Mouse (Mus musculus) hindbrain, embryonic 14.5 days (tissue): ENCODE measurements around the gene Mettl27. TPM values are rescaled to one million over a fixed set of nuclear protein-coding genes. Genes with fewer than 3 reads are reported as not detected.

Experiments
- ATAC-seq: fragments of 200-750 bp; cut with Nextera tagmentation; 2 replicates; pipeline ENCODE4 v1.8.0; 2017; ENCODE audit warnings: moderate number of reproducible peaks, mild to moderate bottlenecking, moderate TSS enrichment, moderate library complexity; ENCODE audit not compliant: low FRiP score
- DNase-seq: peaks from one replicate; pipeline ENCODE4 v3.0.0-alpha.2; 2015; ENCODE audit warnings: low spot score
- H3K27ac ChIP-seq: fragments of 300-500 bp; sonication (generic); 2 replicates; pipeline ENCODE4 v1.5.1; 2014; ENCODE audit warnings: mild to moderate bottlenecking, moderate library complexity
- H3K27me3 ChIP-seq: fragments of 300-500 bp; sonication (generic); 2 replicates; pipeline ENCODE4 v1.6.1; 2014; ENCODE audit warnings: mild to moderate bottlenecking, low read length, mixed read lengths; ENCODE audit not compliant: control insufficient read depth, insufficient read depth
- H3K36me3 ChIP-seq: fragments of 300-500 bp; sonication (generic); replicated peaks from 2 replicates; pipeline ENCODE4 v1.6.1; 2014; ENCODE audit not compliant: control insufficient read depth, insufficient read depth
- H3K4me1 ChIP-seq: fragments of 300-500 bp; sonication (generic); replicated peaks from 2 replicates; pipeline ENCODE4 v1.6.1; 2014; ENCODE audit warnings: antibody characterized with exemption, low read length, mixed read lengths; ENCODE audit not compliant: control insufficient read depth, insufficient read depth
- H3K4me2 ChIP-seq: fragments of 300-500 bp; sonication (generic); replicated peaks from 2 replicates; pipeline ENCODE4 v1.6.1; 2014; ENCODE audit warnings: mild to moderate bottlenecking, moderate library complexity
- H3K4me3 ChIP-seq: fragments of 300-500 bp; sonication (generic); replicated peaks from 2 replicates; pipeline ENCODE4 v1.5.1; 2014; ENCODE audit warnings: mild to moderate bottlenecking, low read length
- H3K9ac ChIP-seq: fragments of 300-500 bp; sonication (generic); 2 replicates; pipeline ENCODE4 v1.6.1; 2014
- H3K9me3 ChIP-seq: fragments of 300-500 bp; sonication (generic); 2 replicates; pipeline ENCODE4 v1.6.1; 2016; ENCODE audit warnings: low read length; ENCODE audit not compliant: control insufficient read depth
- WGBS: fragments of 180-500 bp; shearing (Covaris S2); extraction: QIAGEN DNeasy Blood & Tissue Kit; methylation state at CpG from one replicate; pipeline ENCODE4 v1.1.7; 2014; 5-methylcytosine and 5-hydroxymethylcytosine counted together
- polyA plus RNA-seq: library from polyadenylated mRNA; unstranded; fragments of >200 nt; fragmentation: Nextera tagmentation; extraction: Ambion mirVana; gene quantifications from 2 replicates; pipeline ENCODE4 v1.2.1, GENCODE M21; 2014

Mettl27 gene
- polyA plus RNA-seq, 1 experiment from 2014 or later = 7.5 TPM

- Histone ChIP-seq H3K27me3 (no peaks in the 10 kb centered on the region), H3K9ac (no peak overlapping the region), H3K27ac (no peak overlapping the region), H3K4me1 (no peaks in the 10 kb centered on the region), H3K4me2 (no peak overlapping the region), H3K9me3 (no peaks in the 10 kb centered on the region), H3K4me3 (no peak overlapping the region), H3K36me3 (no peaks in the 10 kb centered on the region)
- ATAC-seq (no peak), DNase-seq (no peak)
- WGBS = 89% methylated on average over 7 of the region's 7 CpGs
Measured at GRCm38 (mm10) chr5:134973526-134973925, 41.4 kb downstream of the Mettl27 start.

GRCm38 (mm10) chr5:134974294-134974693, 42.1 kb downstream of the Mettl27 start:
- no peaks in the 10 kb centered on the region for H3K36me3 ChIP-seq
- H3K27ac ChIP-seq = no peak overlapping the region
- H3K27me3 ChIP-seq = no peaks in the 10 kb centered on the region
- no peaks in the 10 kb centered on the region for H3K4me1 ChIP-seq
- H3K4me2 ChIP-seq = no peak overlapping the region
- ATAC-seq (no peak), DNase-seq (no peak)
- WGBS = 74% methylated on average over 7 of the region's 7 CpGs
- no peak overlapping the region for H3K4me3 ChIP-seq
- H3K9ac ChIP-seq = no peak overlapping the region
- H3K9me3 ChIP-seq = no peaks in the 10 kb centered on the region

GRCm38 (mm10) chr5:134974921-134975320, 42.8 kb downstream of the Mettl27 start:
- Histone ChIP-seq H3K27ac (no peak overlapping the region), H3K9ac (no peak overlapping the region), H3K27me3 (no peaks in the 10 kb centered on the region), H3K9me3 (no peaks in the 10 kb centered on the region), H3K36me3 (no peaks in the 10 kb centered on the region), H3K4me3 (no peak overlapping the region), H3K4me2 (no peak overlapping the region), H3K4me1 (no peaks in the 10 kb centered on the region)
- ATAC-seq (no peak), DNase-seq (no peak)
- 58% methylated on average over 2 of the region's 2 CpGs for WGBS

DNA sequence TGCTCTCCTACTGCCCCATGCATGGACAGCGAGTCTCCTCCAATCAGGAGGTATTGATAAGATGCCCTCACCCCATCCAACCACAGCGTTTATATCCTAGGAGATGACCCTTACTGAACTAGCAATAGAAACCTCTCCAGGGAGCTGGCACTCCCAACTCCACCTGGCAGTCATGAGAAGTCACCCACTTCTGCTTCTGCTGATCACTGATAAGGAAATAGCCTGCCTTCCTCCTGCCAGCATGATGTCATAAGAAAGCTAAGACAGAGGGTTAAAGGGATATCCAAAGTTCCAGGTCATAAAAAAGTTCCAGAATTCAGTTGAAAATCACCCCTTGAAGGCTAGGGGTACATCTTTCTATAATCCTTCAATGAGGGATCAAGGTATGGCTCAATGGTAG, 44.0 kb downstream of the Mettl27 start:
- H3K9me3 ChIP-seq = no peaks in the 10 kb centered on the region
- H3K4me1 ChIP-seq = no peaks in the 10 kb centered on the region
- H3K36me3 ChIP-seq = no peaks in the 10 kb centered on the region
- ATAC-seq = no peak
- H3K27me3 ChIP-seq = no peaks in the 10 kb centered on the region
- H3K4me3 ChIP-seq = no peak overlapping the region
- no peak overlapping the region for H3K4me2 ChIP-seq
- H3K9ac ChIP-seq = no peak overlapping the region
- WGBS = 91% methylated on average over 2 of the region's 2 CpGs
- DNase-seq = no peak
- no peak overlapping the region for H3K27ac ChIP-seq

GRCm38 (mm10) chr5:134976577-134977250, 44.5 kb downstream of the Mettl27 start:
- H3K36me3 ChIP-seq = no peaks in the 10 kb centered on the region
- ATAC-seq = no peak
- H3K4me3 ChIP-seq = no peak overlapping the region

GRCm38 (mm10) chr5:134977837-134978236, 45.7 kb downstream of the Mettl27 start:
- H3K27ac ChIP-seq = no peak overlapping the region
- H3K36me3 ChIP-seq = no peaks in the 10 kb centered on the region
- no peak overlapping the region for H3K9ac ChIP-seq
- no peak overlapping the region for H3K4me3 ChIP-seq
- DNase-seq = no peak
- WGBS = 81% methylated on average over 4 of the region's 4 CpGs
- H3K4me1 ChIP-seq = no peaks in the 10 kb centered on the region
- ATAC-seq = no peak
- no peaks in the 10 kb centered on the region for H3K9me3 ChIP-seq
- H3K4me2 ChIP-seq = no peak overlapping the region
- H3K27me3 ChIP-seq = no peaks in the 10 kb centered on the region

More at GRCm38 (mm10) chr5:134976577-134977250, 44.5 kb downstream of the Mettl27 start:
- no peak for DNase-seq
- H3K9me3 ChIP-seq = no peaks in the 10 kb centered on the region
- no peak overlapping the region for H3K9ac ChIP-seq
- 86% methylated on average over 14 of the region's 14 CpGs for WGBS
- H3K4me1 ChIP-seq = no peaks in the 10 kb centered on the region
- no peaks in the 10 kb centered on the region for H3K27me3 ChIP-seq
- no peak overlapping the region for H3K4me2 ChIP-seq
- no peak overlapping the region for H3K27ac ChIP-seq

DNA sequence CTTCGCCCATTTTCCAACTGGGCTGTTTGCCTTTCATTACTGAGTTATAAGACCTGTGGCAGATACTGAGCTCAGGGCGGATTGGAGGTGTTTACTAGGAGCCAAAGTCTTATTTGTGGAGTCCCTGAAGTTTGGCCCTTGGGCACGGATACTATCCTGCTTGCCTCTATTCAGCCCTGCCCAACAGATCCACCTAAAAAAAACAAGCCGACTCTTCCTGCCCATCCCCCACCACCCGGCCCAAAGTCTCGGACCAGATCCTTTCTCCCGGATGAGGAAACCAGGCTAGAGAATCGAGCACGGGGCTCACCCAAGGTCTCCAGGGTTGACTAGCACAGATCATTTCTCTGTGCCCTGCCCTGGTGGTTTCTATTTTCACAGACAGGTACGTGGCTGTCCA, 49.0 kb downstream of the Mettl27 start:
- Histone ChIP-seq H3K27me3 (peaks cover 17% of the 10 kb centered on the region), H3K4me2 (no peak overlapping the region), H3K9ac (no peak overlapping the region), H3K4me3 (no peak overlapping the region), H3K4me1 (peaks cover 6% of the 10 kb centered on the region; the same call in 1 of the 2 replicates), H3K27ac (no peak overlapping the region), H3K36me3 (no peaks in the 10 kb centered on the region), H3K9me3 (no peaks in the 10 kb centered on the region)
- no peak for ATAC-seq
- DNase-seq = no peak
- WGBS = 77% methylated on average over 10 of the region's 10 CpGs

DNA sequence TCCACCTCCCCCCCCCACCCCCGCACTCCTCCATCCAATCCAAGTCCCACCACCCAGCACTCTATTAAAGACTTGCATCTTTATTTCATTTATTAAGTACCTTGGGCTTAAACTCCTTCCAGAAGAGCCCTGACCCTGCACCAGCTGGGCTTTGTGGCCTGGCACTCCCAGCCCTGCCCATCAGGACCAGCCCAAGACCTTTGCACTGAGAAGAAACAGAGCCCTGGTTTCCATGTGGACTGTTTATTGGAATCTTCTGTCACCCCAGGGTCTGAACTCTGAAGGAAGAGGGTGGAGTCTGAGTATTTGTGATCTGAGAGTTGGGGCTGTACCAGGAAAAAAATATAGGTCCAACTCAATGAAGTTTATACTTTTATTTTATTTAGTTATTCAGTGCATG, 50.9 kb downstream of the Mettl27 start:
- no peak overlapping the region for H3K4me3 ChIP-seq
- no peak for ATAC-seq
- no peaks in the 10 kb centered on the region for H3K9me3 ChIP-seq
- peaks cover 37% of the 10 kb centered on the region for H3K27me3 ChIP-seq
- DNase-seq = no peak
- H3K27ac ChIP-seq = no peak overlapping the region
- WGBS = 88% methylated on average over 1 of the region's 1 CpGs
- no peak overlapping the region for H3K9ac ChIP-seq
- no peaks in the 10 kb centered on the region for H3K36me3 ChIP-seq
- H3K4me2 ChIP-seq = no peak overlapping the region
- H3K4me1 ChIP-seq = peaks cover 14% of the 10 kb centered on the region; the same call in 1 of the 2 replicates

- 3% methylated on average over 3 of the region's 3 CpGs for WGBS
- Histone ChIP-seq H3K4me2 (no peak overlapping the region), H3K4me1 (peaks cover 14% of the 10 kb centered on the region; the same call in 1 of the 2 replicates), H3K9me3 (no peaks in the 10 kb centered on the region), H3K27me3 (peaks cover 43% of the 10 kb centered on the region), H3K27ac (no peak overlapping the region), H3K36me3 (no peaks in the 10 kb centered on the region), H3K4me3 (no peak overlapping the region), H3K9ac (no peak overlapping the region)
- DNase-seq (no peak), ATAC-seq (no peak)
Measured at GRCm38 (mm10) chr5:134983771-134984170, 51.6 kb downstream of the Mettl27 start.
